Mouse (Mus musculus) NIH3T3 (cell line): Measurements from ENCODE around the gene Myo1h.
A peak's percentile ranks its signal among the peaks of the same experiment; 100 is the strongest.

Experiments used
- DNase-seq: peaks from one replicate; pipeline ENCODE4 v3.0.0-alpha.2; 2012; ENCODE audit warnings: low read depth

Gene Myo1h

GRCm38 (mm10) chr5:114296693-114297631 is 8.0 kb downstream of the Myo1h start:
- DNase-seq, result peak; percentile 35

GRCm38 (mm10) chr5:114298212-114298894 is 9.4 kb downstream of the Myo1h start:
- peak; percentile 13 for DNase-seq

GRCm38 (mm10) chr5:114299156-114299855 is 10.3 kb downstream of the Myo1h start:
- DNase-seq, result no peak

DNA sequence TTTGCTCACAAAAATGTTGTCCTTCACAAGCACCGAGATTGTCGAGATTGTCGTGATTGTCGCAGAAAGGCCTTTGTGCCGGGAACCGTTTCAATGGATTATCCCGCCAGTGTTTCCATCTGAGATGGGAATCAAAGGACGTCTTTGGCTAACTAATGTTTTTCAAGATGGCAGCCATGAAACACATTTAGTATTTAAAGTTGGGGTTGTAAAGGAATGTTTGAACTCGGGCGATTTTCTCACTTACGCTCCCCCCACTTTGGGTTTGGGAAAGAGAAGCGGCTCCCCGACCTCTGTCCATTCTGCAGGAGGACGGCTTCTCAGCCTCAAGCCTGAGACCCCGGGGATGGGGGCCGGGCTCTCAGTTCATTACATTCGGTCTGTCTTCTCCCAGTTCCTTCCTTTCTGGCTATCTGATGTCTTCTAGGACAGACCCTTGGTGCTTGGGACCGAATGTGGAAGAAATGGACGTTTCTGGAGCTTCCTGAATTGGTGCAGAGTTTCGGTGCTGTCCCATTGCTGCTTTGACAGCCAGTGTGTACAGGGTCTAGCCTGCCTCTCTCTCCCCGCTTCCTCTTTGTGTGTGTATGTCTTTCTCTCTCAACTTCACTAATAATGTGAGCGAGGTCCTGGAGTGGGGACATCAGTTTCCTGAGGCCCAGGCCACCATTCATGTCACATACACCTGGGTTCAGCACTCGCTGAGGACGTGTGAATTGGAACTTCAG is 11.1 kb downstream of the Myo1h start:
- DNase-seq, result no peak

DNA sequence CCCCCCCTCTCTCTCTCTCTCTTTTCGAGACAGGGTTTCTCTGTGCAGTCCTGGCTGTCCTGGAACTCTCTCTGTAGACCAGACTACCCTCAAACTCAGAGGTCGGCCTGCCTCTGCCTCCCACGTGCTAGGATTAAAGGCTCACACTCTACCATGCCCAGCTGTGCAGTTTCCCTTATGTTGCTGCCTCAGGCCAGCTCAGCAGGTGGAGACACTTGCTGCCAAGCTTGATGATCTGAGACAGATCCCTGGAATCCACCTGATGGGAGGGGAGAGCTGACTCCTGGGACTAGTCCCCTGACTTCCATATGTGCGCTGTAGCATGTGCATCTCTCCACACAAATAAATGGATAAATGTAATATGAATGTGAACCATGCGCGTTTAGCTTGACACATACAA is 14.2 kb downstream of the Myo1h start:
- no peak for DNase-seq

DNA sequence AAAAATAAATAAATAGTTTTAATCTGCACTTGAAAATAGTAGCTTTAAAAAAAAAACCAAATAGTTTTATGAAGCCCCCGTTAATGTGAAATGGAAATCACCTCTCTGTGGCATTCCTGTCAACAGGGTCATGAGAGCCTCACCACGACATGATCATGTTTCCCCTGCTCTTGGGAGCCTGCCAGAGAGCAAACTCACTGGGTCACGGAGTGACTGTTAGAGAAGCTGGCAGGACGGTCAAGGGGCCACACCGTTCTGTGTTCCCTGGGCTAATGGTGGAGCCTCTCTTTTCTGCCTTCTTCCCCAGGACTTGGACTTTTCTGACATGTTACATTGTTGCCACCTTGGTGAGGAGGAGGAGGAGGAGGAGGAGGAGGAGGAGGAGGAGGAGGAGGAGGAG is 17.5 kb downstream of the Myo1h start:
- DNase-seq, result no peak

DNA sequence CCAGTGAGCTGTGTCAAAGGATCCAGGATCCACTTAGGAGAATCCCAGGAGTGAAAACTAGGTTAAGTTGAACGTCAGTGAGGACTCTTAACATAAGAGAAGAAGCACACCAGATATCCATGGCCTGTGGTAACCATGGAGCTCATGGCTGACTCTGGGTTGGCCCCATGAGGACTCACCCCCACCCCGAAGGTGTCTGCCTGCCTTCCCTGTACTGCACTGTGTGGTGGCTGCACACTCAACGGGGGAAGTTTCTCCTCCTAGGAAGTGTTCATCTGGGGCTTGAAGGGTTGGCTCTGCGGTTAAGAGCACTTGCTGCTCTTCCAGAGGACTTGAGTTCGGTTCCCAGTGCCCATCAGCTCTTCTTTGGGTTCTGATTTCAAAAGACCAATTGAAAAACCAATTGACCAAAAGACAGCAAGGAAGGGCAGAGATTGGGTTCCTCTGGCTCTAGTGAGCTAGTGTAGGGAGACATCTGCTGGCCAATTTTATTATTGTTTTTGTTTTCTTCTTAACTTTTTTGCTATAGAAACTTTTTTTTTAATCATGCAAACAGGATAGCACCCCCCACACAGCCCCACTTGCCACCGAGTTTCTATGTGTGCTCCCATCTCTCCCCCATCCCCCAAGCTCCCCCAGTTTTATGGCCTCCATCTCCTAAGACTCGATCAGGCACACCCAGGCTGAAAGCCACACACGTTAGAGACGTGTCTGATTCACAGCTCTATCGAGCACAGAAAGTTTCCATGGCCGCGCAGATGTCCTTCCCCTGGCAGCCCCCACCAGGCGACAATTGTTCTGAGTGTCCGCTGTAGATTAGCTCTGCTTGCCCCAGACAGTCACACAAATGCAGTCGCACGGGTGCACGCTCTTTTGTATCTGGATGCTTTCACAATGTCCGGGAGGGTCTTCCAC is 20.1 kb downstream of the Myo1h start:
- peak; percentile 83 for DNase-seq

- DNase-seq, result no peak
These were observed 20.7 kb downstream of the Myo1h start for GRCm38 (mm10) chr5:114309680-114310036.

GRCm38 (mm10) chr5:114323105-114323790 is 34.3 kb downstream of the Myo1h start:
- no peak for DNase-seq

DNA sequence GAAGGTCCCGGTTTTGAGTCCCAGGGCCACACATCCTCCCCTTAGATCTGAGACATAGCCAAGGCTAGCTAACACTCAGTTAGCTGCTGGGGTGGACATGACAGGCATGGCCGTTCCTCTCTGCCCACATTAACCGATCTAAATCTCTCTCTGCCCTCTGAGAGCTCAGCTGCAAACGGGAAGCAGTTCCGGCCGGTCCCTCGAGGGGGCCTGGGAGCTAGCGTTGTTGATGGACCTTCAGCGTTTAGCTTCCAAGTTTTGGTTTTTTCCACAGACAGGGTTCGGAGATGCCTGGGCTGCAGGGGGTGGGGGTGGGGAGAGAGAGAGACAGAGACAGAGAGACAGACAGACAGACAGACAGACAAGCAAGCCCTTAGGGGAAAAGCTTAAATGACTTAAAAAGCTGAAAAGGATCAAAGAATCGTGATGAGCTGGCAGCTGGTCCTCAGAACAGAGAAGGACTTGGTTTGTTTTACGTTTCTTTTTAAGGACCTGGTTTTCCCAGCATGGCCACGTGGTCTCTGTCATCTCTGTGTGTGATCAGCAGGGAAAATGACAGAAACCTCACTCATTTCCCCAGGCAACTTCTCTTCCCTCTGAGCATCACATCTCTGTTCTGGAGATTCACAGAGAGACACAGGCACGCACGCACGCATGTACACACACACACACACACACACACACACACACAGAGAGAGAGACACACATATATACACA is 35.0 kb downstream of the Myo1h start:
- peak; percentile 84 for DNase-seq

DNA sequence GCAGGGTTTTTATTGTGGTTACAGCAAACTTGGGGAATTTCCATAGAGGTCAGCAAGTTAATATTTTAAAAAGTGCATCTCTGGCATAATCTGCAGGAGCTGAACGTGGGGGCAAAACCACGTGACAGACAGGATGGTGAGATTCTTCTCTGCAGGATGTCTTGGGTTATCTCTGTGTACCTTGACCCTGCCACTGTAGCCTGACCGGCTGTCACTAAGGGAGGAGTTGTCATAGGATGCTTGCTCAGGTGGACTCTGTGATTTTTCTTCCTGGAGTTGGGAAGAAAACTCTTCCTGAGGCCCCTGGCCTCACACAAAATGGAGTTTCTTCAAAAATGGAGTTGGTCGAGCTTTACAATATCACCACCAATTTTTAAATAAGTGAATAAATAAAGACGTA is 54.0 kb downstream of the Myo1h start:
- no peak for DNase-seq

- DNase-seq, result no peak
These were observed 54.6 kb downstream of the Myo1h start for GRCm38 (mm10) chr5:114343612-114344011.

- peak; percentile 20 for DNase-seq
These were observed 56.6 kb downstream of the Myo1h start for GRCm38 (mm10) chr5:114345538-114345937.

- DNase-seq, result no peak
These were observed 58.0 kb downstream of the Myo1h start for GRCm38 (mm10) chr5:114347005-114347404.

DNA sequence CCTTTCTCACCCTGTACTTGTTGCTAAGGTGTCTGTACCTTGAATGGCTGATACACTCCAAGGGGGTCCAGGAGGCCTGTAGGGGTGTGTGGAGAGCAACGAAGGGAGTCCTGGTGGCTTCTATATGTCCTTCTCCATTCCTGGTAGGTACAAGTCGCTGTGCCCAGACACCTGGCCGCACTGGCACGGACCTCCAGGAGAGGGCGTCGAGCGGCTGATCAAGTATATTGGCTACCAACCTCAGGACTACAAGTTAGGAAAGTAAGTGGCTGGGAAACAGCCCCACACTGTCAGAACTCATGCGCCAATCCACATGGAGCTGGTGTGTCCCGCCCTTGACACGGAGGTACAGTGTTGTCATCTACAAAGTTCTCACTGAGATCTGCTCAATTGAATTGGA is 62.5 kb downstream of the Myo1h start:
- no peak for DNase-seq

GRCm38 (mm10) chr5:114356250-114356935 is 67.4 kb downstream of the Myo1h start:
- peak; percentile 96 for DNase-seq

GRCm38 (mm10) chr5:114356936-114357751 is 68.2 kb downstream of the Myo1h start:
- peak; percentile 88 for DNase-seq

GRCm38 (mm10) chr5:114358833-114359232 is 69.9 kb downstream of the Myo1h start:
- no peak for DNase-seq
